Mouse (Mus musculus) hindbrain, embryonic 11.5 days (tissue): ENCODE results near the gene Meioc. TPM values are rescaled to one million over a fixed set of nuclear protein-coding genes. Genes with fewer than 3 reads are reported as not detected.

Experiments
- ATAC-seq: fragments of 200-750 bp; cut with Nextera tagmentation; 2 replicates; pipeline ENCODE4 v1.8.0; 2017; ENCODE audit warnings: mild to moderate bottlenecking, moderate TSS enrichment, moderate library complexity; ENCODE audit not compliant: low FRiP score
- DNase-seq: peaks from one replicate; pipeline ENCODE4 v3.0.0-alpha.2; 2015; ENCODE audit warnings: low spot score
- H3K27ac ChIP-seq: fragments of 300-500 bp; sonication (generic); 2 replicates; pipeline ENCODE4 v1.5.1; 2014; ENCODE audit warnings: mild to moderate bottlenecking, low read depth, low read length
- H3K27me3 ChIP-seq: fragments of 300-500 bp; sonication (generic); 2 replicates; pipeline ENCODE4 v1.6.1; 2014; ENCODE audit warnings: mild to moderate bottlenecking, low read length, moderate library complexity, mixed read lengths; ENCODE audit not compliant: control insufficient read depth, insufficient read depth
- H3K36me3 ChIP-seq: fragments of 300-500 bp; sonication (generic); 2 replicates; pipeline ENCODE4 v1.6.1; 2014; ENCODE audit warnings: mild to moderate bottlenecking, low read length, moderate library complexity, mixed read lengths; ENCODE audit not compliant: control insufficient read depth, insufficient read depth
- H3K4me1 ChIP-seq: fragments of 300-500 bp; sonication (generic); replicated peaks from 2 replicates; pipeline ENCODE4 v1.6.1; 2014; ENCODE audit warnings: low read length, mixed read lengths; ENCODE audit not compliant: control insufficient read depth, insufficient read depth
- H3K4me2 ChIP-seq: fragments of 300-500 bp; sonication (generic); replicated peaks from 2 replicates; pipeline ENCODE4 v1.6.1; 2014; ENCODE audit warnings: mild to moderate bottlenecking, low read depth, low read length
- H3K4me3 ChIP-seq: fragments of 300-500 bp; sonication (generic); 2 replicates; pipeline ENCODE4 v1.5.1; 2014; ENCODE audit warnings: low read depth, low read length
- H3K9ac ChIP-seq: fragments of 300-500 bp; sonication (generic); 2 replicates; pipeline ENCODE4 v1.6.1; 2014; ENCODE audit warnings: low read depth, low read length
- H3K9me3 ChIP-seq: fragments of 300-500 bp; sonication (generic); 2 replicates; pipeline ENCODE4 v1.6.1; 2016; ENCODE audit warnings: low read length; ENCODE audit not compliant: control insufficient read depth
- WGBS: fragments of 180-500 bp; shearing (Covaris S2); extraction: QIAGEN DNeasy Blood & Tissue Kit; methylation state at CpG from one replicate; pipeline ENCODE4 v1.1.7; 2014; 5-methylcytosine and 5-hydroxymethylcytosine counted together
- polyA plus RNA-seq: library from polyadenylated mRNA; unstranded; fragments of >200 nt; fragmentation: Nextera tagmentation; extraction: Ambion mirVana; gene quantifications from 2 replicates; pipeline ENCODE4 v1.2.1, GENCODE M21; 2014

The Meioc gene
- polyA plus RNA-seq, 1 experiment from 2014 or later, result 0.88 TPM

DNA sequence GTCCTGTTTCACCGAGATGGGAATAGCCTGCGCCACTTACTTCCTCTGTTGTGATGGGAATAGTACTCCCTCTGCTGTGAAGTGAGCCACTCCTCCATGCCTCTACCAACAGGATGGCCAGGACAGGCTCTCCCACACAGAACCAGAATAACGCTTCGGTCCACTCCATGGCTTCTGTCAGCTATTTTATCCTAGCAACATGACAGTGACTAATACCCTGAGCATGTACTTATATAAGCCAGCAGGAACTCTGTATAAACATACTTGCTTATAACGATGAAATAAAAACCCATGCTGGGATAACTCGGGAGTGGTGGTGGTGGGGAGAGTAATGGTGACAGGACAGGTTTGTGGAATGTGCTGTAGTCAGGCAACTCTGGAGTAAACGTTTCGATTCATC lies 7.6 kb upstream of the Meioc start:
- Histone ChIP-seq H3K4me2 (no peak overlapping the region), H3K27ac (no peak overlapping the region), H3K36me3 (no peaks in the 10 kb centered on the region), H3K9me3 (no peaks in the 10 kb centered on the region), H3K27me3 (no peaks in the 10 kb centered on the region), H3K4me1 (no peaks in the 10 kb centered on the region), H3K4me3 (no peak overlapping the region), H3K9ac (no peak overlapping the region)
- no peak for ATAC-seq
- WGBS, result 76% methylated on average over 8 of the region's 8 CpGs
- DNase-seq, result no peak

DNA sequence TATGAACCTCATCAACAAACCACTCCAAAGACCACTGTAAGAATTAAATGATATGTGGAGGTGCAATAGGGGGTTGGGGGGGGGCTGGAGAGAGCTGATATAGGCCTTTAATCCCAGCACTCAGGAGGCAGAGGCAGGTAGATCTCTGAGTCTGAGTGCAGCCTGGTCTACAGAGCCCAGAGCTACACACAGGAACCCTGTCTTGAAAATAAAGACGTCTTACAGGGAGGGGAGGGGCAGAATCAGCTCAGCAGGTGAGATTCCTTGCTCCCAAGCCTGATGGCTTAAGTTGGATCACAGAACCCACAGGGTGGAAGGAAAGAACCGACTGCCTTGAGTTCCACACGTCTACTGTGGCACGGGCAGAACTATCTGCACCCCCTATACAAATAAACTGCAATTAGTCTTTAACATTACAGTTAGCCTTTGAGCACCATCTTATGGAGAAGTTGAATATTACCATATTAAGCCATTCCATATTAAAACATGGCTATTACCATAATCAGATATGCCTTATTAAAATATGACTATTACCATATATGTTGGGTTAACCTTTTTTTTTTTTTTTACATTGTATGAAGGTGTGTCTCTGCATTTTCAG lies 7.1 kb upstream of the Meioc start:
- no peak for ATAC-seq
- 34% methylated on average over 4 of the region's 4 CpGs for WGBS
- no peak overlapping the region for H3K9ac ChIP-seq
- H3K4me2 ChIP-seq, result no peak overlapping the region
- H3K36me3 ChIP-seq, result no peaks in the 10 kb centered on the region
- no peaks in the 10 kb centered on the region for H3K27me3 ChIP-seq
- H3K27ac ChIP-seq, result no peak overlapping the region
- H3K4me1 ChIP-seq, result no peaks in the 10 kb centered on the region
- peak; percentile 14 for DNase-seq
- no peak overlapping the region for H3K4me3 ChIP-seq
- no peaks in the 10 kb centered on the region for H3K9me3 ChIP-seq

DNA sequence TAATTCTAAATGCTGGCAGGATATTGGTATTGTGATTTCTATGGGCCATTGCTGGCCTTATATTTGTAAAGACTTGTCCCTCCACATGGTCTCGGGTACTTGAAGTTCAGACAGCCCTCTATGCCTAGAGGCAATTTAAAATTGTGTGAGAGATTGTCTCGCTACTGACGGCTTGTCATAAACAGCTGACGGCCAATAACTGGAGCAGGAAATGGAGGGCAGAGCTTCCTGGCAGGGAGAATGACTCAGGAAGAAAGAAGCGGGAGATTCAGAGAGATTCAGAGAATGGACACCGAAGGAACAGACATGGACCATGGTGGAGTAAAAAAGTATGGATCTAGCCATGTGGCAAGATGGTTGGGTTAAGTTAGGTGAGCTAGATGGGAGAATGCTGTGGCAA lies 6.6 kb upstream of the Meioc start:
- 78% methylated on average over 6 of the region's 6 CpGs for WGBS
- H3K36me3 ChIP-seq, result no peaks in the 10 kb centered on the region
- no peak for ATAC-seq

DNA sequence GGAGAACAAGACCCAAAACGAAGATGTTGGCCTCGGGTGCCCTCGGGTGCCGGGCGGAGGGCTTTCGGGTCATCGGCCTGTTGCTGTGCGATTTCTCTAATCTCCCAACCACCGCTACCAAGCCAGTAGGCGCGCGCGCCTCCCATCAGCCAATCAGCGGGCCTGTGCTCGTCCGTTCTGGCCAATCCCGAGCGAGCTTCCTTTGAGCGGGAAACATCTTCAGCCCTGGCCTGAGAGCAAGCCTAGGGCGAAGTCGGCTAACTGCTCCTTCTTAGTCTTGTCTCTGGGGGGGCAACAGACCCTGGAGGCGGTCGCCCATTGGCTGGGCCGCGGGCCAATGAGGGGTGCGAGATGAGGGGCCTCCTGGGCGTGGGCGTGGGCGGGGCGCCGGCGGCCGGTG lies 1.6 kb downstream of the Meioc start:
- Histone ChIP-seq H3K36me3 (no peaks in the 10 kb centered on the region), H3K9me3 (no peaks in the 10 kb centered on the region), H3K4me1 (no peaks in the 10 kb centered on the region), H3K4me3 (no peak overlapping the region), H3K27me3 (peaks cover 12% of the 10 kb centered on the region), H3K27ac (no peak overlapping the region), H3K9ac (no peak overlapping the region), H3K4me2 (no peak overlapping the region)
- DNase-seq (no peak), ATAC-seq (no peak)
- WGBS, result 64% methylated on average over 25 of the region's 33 CpGs

More for the DNA sequence above, 6.6 kb upstream of the Meioc start:
- no peak for DNase-seq
- no peaks in the 10 kb centered on the region for H3K4me1 ChIP-seq
- no peaks in the 10 kb centered on the region for H3K27me3 ChIP-seq
- H3K9me3 ChIP-seq, result no peaks in the 10 kb centered on the region
- no peak overlapping the region for H3K4me3 ChIP-seq
- H3K27ac ChIP-seq, result no peak overlapping the region
- H3K4me2 ChIP-seq, result no peak overlapping the region
- H3K9ac ChIP-seq, result no peak overlapping the region

DNA sequence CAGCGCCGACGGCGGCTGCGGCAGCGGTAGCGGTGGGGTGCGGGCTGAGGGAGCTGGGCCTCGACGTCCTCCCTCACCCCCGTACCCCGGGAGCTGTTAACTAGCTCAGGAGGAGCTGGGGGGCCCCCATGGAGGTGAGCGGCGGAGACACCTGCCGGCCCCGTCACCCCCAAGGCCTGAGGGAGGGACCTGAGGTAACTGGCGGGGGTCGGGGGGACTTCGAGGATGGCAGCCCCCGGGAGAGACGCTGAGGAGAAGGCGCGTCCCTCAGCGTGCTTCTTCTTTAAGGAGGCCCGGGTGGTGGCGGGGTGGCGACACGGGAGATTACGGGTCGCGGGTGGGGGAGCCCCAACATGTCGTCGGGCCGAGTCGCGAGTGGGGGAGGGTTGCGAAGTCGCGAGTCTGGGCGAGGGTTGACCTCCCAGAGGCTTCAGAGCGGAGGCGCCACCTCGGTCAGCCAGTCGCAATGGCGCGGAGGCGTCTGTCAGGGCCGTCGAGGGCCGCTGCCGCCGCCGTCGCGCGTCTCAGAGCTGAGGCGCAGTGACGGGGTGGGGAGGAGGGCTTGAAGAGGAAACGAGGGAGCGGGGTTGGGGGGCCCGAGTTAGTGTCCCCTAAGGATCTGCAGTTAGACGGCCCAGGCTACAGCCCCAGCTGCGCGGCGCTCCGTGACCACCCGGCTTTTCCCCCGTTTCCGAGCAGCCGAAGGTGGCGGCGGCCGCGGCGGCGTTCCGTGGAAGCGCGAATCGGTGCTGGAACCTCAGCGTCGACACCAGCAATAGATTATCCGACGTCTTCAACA lies 2.3 kb downstream of the Meioc start:
- no peaks in the 10 kb centered on the region for H3K9me3 ChIP-seq
- peak overlapping the region; percentile 2; the same call in 1 of the 2 replicates for H3K4me3 ChIP-seq
- H3K27me3 ChIP-seq, result peaks cover 12% of the 10 kb centered on the region
- no peak overlapping the region for H3K9ac ChIP-seq
- no peaks in the 10 kb centered on the region for H3K36me3 ChIP-seq
- peak; percentile 25 for DNase-seq
- 43% methylated on average over 78 of the region's 84 CpGs for WGBS
- no peaks in the 10 kb centered on the region for H3K4me1 ChIP-seq
- H3K27ac ChIP-seq, result no peak overlapping the region
- no peak for ATAC-seq
- no peak overlapping the region for H3K4me2 ChIP-seq

DNA sequence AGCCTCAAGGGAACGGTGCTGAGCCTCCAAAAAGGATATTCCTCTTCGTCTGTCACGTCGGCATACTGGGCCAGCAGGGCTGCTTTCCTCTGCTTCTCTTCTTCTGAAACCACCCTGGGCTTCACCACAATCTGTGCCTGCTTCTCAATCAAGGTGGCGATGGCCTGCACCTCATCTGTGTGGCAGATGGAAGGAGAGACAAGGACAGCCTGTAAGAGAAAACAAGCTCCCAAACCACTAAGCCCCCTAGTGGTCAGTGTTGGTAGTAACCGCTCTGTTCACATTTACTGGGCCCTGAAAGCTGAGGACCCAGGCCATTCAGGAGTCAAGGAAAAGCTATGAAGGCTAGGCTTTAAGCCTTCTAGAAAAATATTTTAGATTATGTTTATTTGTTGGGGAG lies 26.6 kb downstream of the Meioc start:
- DNase-seq (peak; percentile 90), ATAC-seq (no peak)
- H3K27me3 ChIP-seq, result no peaks in the 10 kb centered on the region
- H3K4me3 ChIP-seq, result no peak overlapping the region
- no peak overlapping the region for H3K27ac ChIP-seq
- no peaks in the 10 kb centered on the region for H3K9me3 ChIP-seq
- WGBS, result 66% methylated on average over 6 of the region's 6 CpGs
- H3K9ac ChIP-seq, result no peak overlapping the region
- H3K4me1 ChIP-seq, result no peaks in the 10 kb centered on the region
- H3K36me3 ChIP-seq, result 0 out of 2 replicates have a peak, but pooled peaks cover 3% of the 10 kb centered on the region
- H3K4me2 ChIP-seq, result no peak overlapping the region

DNA sequence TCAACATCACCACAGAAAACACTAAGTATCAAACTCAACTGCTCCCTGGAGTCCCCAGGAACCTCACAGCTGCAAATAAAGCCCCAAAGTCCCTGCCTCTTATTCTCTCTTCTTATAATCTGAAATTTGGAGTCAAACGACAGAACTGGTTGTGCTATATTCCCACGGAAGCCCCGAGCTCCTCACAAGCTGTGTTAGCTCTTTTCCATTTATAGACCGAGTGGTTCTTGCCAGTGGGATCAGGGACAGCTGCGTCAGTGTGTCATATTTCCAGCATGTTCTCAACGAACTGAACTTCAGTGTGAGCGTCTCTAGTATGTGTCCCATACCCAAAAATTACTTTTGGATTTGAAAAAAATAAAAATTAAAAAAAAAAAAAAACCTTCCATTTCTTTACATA lies 31.8 kb downstream of the Meioc start:
- Histone ChIP-seq H3K27ac (no peak overlapping the region), H3K4me2 (no peak overlapping the region), H3K9ac (no peak overlapping the region), H3K4me3 (no peak overlapping the region), H3K27me3 (no peaks in the 10 kb centered on the region), H3K4me1 (0 out of 2 replicates have a peak, but pooled peaks cover 2% of the 10 kb centered on the region), H3K36me3 (0 out of 2 replicates have a peak, but pooled peaks cover 3% of the 10 kb centered on the region), H3K9me3 (no peaks in the 10 kb centered on the region)
- no peak for ATAC-seq
- WGBS, result 95% methylated on average over 7 of the region's 7 CpGs
- no peak for DNase-seq

DNA sequence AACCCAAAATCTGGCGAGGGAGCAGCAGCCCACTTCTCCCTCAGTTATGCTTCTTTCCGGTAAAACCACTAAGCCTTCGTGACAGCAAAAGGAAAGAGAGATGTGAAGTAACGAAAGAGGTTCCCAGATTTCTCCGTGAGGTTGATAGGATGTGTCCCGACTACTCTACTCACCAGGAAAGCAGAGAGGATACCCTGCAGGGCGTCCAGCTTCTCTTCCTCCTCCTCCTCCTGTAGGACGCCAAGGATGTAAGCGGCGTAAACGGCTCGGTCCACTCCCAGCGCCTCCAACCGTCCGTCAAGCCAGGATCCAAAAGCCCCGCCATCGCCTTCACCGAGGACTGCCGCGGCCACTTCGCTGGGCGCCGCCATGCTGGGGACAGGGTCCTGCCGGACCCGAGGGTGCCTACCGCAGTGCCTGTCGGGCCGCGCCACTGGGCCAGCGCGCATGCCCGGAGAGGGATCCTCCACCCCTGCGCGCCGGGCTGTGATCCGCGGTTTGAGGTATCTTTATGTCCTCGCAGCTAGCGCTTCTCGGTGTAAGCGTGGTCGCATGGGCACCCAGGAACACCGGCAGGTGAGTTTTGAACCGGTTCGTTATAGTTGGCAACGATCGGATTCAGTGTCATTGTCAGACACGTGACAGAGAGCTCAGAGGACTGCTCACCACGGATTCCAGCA lies 34.0 kb downstream of the Meioc start, which contains the start of gene Ccdc43:
Gene Ccdc43, minus strand, starts transcription at position 445 of the 680 bp plus-strand sequence.
- H3K27me3 ChIP-seq, result no peaks in the 10 kb centered on the region
- peak within 1 kb of the TSS; percentile 40; the same call in 1 of the 2 replicates for H3K27ac ChIP-seq
- no peaks in the 10 kb centered on the region for H3K9me3 ChIP-seq
- peak within 1 kb of the TSS; percentile 57 for H3K4me2 ChIP-seq
- H3K4me1 ChIP-seq, result 0 out of 2 replicates have a peak, but pooled peaks cover 2% of the 10 kb centered on the region
- peak; percentile 93 for ATAC-seq
- 0 out of 2 replicates have a peak, but pooled peaks cover 3% of the 10 kb centered on the region for H3K36me3 ChIP-seq
- DNase-seq, result peak; percentile 93
- peak within 1 kb of the TSS; percentile 71 for H3K4me3 ChIP-seq
- 0% methylated on average over 48 of the region's 49 CpGs for WGBS
- peak within 1 kb of the TSS; percentile 89 for H3K9ac ChIP-seq
